Mouse (Mus musculus) thymus, adult 2 months (tissue): ENCODE results near the gene Mrpl28. TPM values are rescaled to one million over a fixed set of nuclear protein-coding genes. Genes with fewer than 3 reads are reported as not detected.
A peak's percentile ranks its signal among the peaks of the same experiment; 100 is the strongest.

Experiments
- DNase-seq: peaks from one replicate; pipeline ENCODE4 v3.0.0; 2021
- H3K27ac ChIP-seq: fragments of 200-500 bp; 2 replicates; pipeline ENCODE4 v1.5.1; 2012; ENCODE audit warnings: low read length, control low read depth; ENCODE audit not compliant: control insufficient read depth, insufficient read depth
- H3K27me3 ChIP-seq: fragments of 200-500 bp; 2 replicates; pipeline ENCODE4 v1.6.1; 2012; ENCODE audit warnings: mild to moderate bottlenecking, low read length, moderate library complexity, mixed read lengths; ENCODE audit not compliant: control insufficient read depth, insufficient read depth
- H3K36me3 ChIP-seq: fragments of 200-500 bp; 2 replicates; pipeline ENCODE4 v1.6.1; 2012; ENCODE audit warnings: mild to moderate bottlenecking, low read length, moderate library complexity; ENCODE audit not compliant: control insufficient read depth, insufficient read depth
- H3K4me1 ChIP-seq: fragments of 200-500 bp; replicated peaks from 2 replicates; pipeline ENCODE4 v1.6.1; 2012; ENCODE audit warnings: low read length; ENCODE audit not compliant: control insufficient read depth, insufficient read depth
- H3K4me3 ChIP-seq: fragments of 200-500 bp; 2 replicates; pipeline ENCODE4 v1.5.1; 2012; ENCODE audit warnings: mild to moderate bottlenecking, low read length, control low read depth, moderate library complexity; ENCODE audit not compliant: control insufficient read depth, insufficient read depth
- CTCF ChIP-seq: fragments of 200-500 bp; IDR thresholded peaks from 2 replicates; pipeline ENCODE4 v1.5.1; 2012; ENCODE audit warnings: mild to moderate bottlenecking, control low read depth, low read length, moderate library complexity, borderline replicate concordance; ENCODE audit not compliant: control insufficient read depth, poor library complexity, insufficient read depth; ENCODE audit errors: extremely low read depth
- POLR2A ChIP-seq: fragments of 200-500 bp; IDR thresholded peaks from 2 replicates; pipeline ENCODE4 v1.6.1; 2012; ENCODE audit warnings: mild to moderate bottlenecking, low read length, control low read depth, moderate library complexity; ENCODE audit not compliant: control insufficient read depth, poor library complexity, insufficient read depth; ENCODE audit errors: extremely low read depth
- WGBS: fragments of 180-500 bp; shearing (Covaris S2); methylation state at CpG from one replicate; pipeline ENCODE4 v1.1.7; 2018; 5-methylcytosine and 5-hydroxymethylcytosine counted together
- polyA plus RNA-seq: library from polyadenylated mRNA; depleted of rRNA; stranded (reverse); fragments of >200 nt; gene quantifications from 2 replicates; pipeline ENCODE4 v1.2.3, GENCODE M21; 2012; rRNA removed

Mrpl28 gene
- 80.0 and 82.6 TPM in 2 replicates for polyA plus RNA-seq

GRCm38 (mm10) chr17:26123267-26123684 is at the start of gene Mrpl28:
Gene Mrpl28 (plus strand): TSS chr17:26123500.
- peak within 1 kb of the TSS; percentile 92 for H3K4me3 ChIP-seq
- peak within 1 kb of the TSS; percentile 15; the same call in 1 of the 2 replicates for H3K27ac ChIP-seq
- peaks cover 22% of the 10 kb centered on the region for H3K4me1 ChIP-seq
- DNase-seq: peak; percentile 85
- under 1% methylated on average over 32 of the region's 32 CpGs for WGBS
- TF ChIP-seq POLR2A (peak; percentile 91), CTCF (peak; percentile 45; the same call in 1 of the 2 replicates)
- H3K27me3 ChIP-seq: no peaks in the 10 kb centered on the region
- peaks cover 3% of the 10 kb centered on the region for H3K36me3 ChIP-seq

GRCm38 (mm10) chr17:26075246-26075645 is 48.1 kb upstream of the Mrpl28 start:
- no peaks in the 10 kb centered on the region for H3K4me1 ChIP-seq
- H3K4me3 ChIP-seq: no peak overlapping the region
- no peak for DNase-seq
- no peaks in the 10 kb centered on the region; the same call in 1 of the 2 replicates for H3K27me3 ChIP-seq
- 83% methylated on average over 3 of the region's 3 CpGs for WGBS
- TF ChIP-seq CTCF (no peak), POLR2A (no peak)
- no peak overlapping the region for H3K27ac ChIP-seq
- no peaks in the 10 kb centered on the region for H3K36me3 ChIP-seq

- WGBS: 71% methylated on average over 2 of the region's 2 CpGs
- DNase-seq: no peak
- Histone ChIP-seq H3K27me3 (no peaks in the 10 kb centered on the region), H3K36me3 (no peaks in the 10 kb centered on the region), H3K27ac (no peak overlapping the region), H3K4me3 (no peak overlapping the region), H3K4me1 (no peaks in the 10 kb centered on the region)
- TF ChIP-seq CTCF (no peak), POLR2A (no peak)
Measured at GRCm38 (mm10) chr17:26078851-26079250, 44.4 kb upstream of the Mrpl28 start.

- H3K4me1 ChIP-seq: no peaks in the 10 kb centered on the region
- H3K27me3 ChIP-seq: no peaks in the 10 kb centered on the region
- DNase-seq: no peak
- 51% methylated on average over 2 of the region's 2 CpGs for WGBS
- H3K4me3 ChIP-seq: no peak overlapping the region
- no peaks in the 10 kb centered on the region for H3K36me3 ChIP-seq
- no peak for TF ChIP-seq CTCF
- TF ChIP-seq POLR2A: no peak
- no peak overlapping the region for H3K27ac ChIP-seq
Measured at GRCm38 (mm10) chr17:26080867-26081266, 42.4 kb upstream of the Mrpl28 start.

- TF ChIP-seq POLR2A (no peak), CTCF (no peak)
- H3K27ac ChIP-seq: no peak overlapping the region
- no peaks in the 10 kb centered on the region for H3K4me1 ChIP-seq
- 95% methylated on average over 9 of the region's 9 CpGs for WGBS
- no peaks in the 10 kb centered on the region for H3K27me3 ChIP-seq
- DNase-seq: no peak
- no peak overlapping the region for H3K4me3 ChIP-seq
- no peaks in the 10 kb centered on the region for H3K36me3 ChIP-seq
Measured at GRCm38 (mm10) chr17:26087059-26087564, 36.2 kb upstream of the Mrpl28 start.

GRCm38 (mm10) chr17:26089905-26090632 is 33.2 kb upstream of the Mrpl28 start, which contains the start of gene Decr2:
Gene Decr2 (minus strand): TSS chr17:26090337.
- peak within 1 kb of the TSS; percentile 79 for H3K4me3 ChIP-seq
- DNase-seq: peak; percentile 84
- H3K27me3 ChIP-seq: no peaks in the 10 kb centered on the region
- peaks cover 12% of the 10 kb centered on the region for H3K4me1 ChIP-seq
- TF ChIP-seq POLR2A (no peak), CTCF (peak; percentile 82; the same call in 1 of the 2 replicates)
- no peaks in the 10 kb centered on the region for H3K36me3 ChIP-seq
- 1% methylated on average over 32 of the region's 32 CpGs for WGBS
- H3K27ac ChIP-seq: no peak within 1 kb of the TSS
